Mouse (Mus musculus): ENCODE results near the gene Dnmt3b. TPM values are rescaled to one million over a fixed set of nuclear protein-coding genes. Genes with fewer than 3 reads are reported as not detected.
A peak's percentile ranks its signal among the peaks of the same experiment; 100 is the strongest.
"Not testable (repeated sequence)": the region's sequence is repeated elsewhere in the genome, so short reads cannot be mapped to it uniquely, and the experiment has no call there.

Gene Dnmt3b
- polyA plus RNA-seq, 1 experiment from 2014 or later: 13.3 TPM

GRCm38 (mm10) chr2:153713227-153713626 lies 64.0 kb downstream of the Dnmt3b start:
- no peaks in the 10 kb centered on the region for H3K9me3 ChIP-seq (ENCODE audit: control insufficient read depth, low read length)
- H3K4me3 ChIP-seq (ENCODE audit: low read depth, low read length): no peak overlapping the region
- no peak overlapping the region for H3K9ac ChIP-seq (ENCODE audit: low read length)
- no peaks in the 10 kb centered on the region for H3K27me3 ChIP-seq (ENCODE audit: control insufficient read depth, insufficient read depth, low read length)
- H3K4me1 ChIP-seq (ENCODE audit: control insufficient read depth, insufficient read depth, low read length): peaks cover 6% of the 10 kb centered on the region; the same call in 1 of the 2 replicates
- 36% methylated on average over 4 of the region's 4 CpGs for WGBS
- H3K4me2 ChIP-seq (ENCODE audit: low read depth): no peak overlapping the region
- no peaks in the 10 kb centered on the region for H3K36me3 ChIP-seq (ENCODE audit: control insufficient read depth, insufficient read depth, low read length)
- ATAC-seq (ENCODE audit: insufficient read depth, low FRiP score, low TSS enrichment) (peak; percentile 93), DNase-seq (ENCODE audit: low spot score) (peak; percentile 63)
- H3K27ac ChIP-seq (ENCODE audit: low read depth, low read length): peak overlapping the region; percentile 80

DNA sequence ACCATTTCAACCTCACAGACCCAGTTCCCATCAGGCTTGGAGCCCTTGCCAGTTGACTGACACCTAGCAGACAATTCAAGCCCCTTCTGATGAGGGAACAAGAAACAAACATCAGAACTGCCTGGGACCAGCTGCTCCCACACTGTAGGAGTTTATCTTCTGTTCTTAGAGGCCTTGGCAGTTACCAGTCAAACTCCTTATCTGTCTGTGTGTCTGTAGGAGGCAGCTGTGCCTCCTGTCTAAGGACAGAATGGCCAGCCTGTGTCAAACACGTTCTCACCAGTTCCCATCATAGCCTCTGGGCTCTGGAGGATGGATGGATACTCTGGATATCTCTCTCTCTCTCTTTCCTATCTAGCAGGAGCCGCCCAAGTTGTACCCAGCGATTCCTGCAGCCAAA lies 68.6 kb downstream of the Dnmt3b start:
- WGBS: 67% methylated on average over 3 of the region's 3 CpGs
- not testable (repeated sequence) for H3K4me3 ChIP-seq (ENCODE audit: low read depth, low read length); H3K27me3 ChIP-seq (ENCODE audit: control insufficient read depth, insufficient read depth, low read length); H3K27ac ChIP-seq (ENCODE audit: low read depth, low read length); H3K9me3 ChIP-seq (ENCODE audit: control insufficient read depth, low read length); H3K9ac ChIP-seq (ENCODE audit: low read length); DNase-seq (ENCODE audit: low spot score); H3K36me3 ChIP-seq (ENCODE audit: control insufficient read depth, insufficient read depth, low read length); H3K4me1 ChIP-seq (ENCODE audit: control insufficient read depth, insufficient read depth, low read length); ATAC-seq (ENCODE audit: insufficient read depth, low FRiP score, low TSS enrichment); H3K4me2 ChIP-seq (ENCODE audit: low read depth)

GRCm38 (mm10) chr2:153723098-153723497 lies 73.8 kb downstream of the Dnmt3b start:
- 71% methylated on average over 1 of the region's 1 CpGs for WGBS
- H3K4me1 ChIP-seq (ENCODE audit: control insufficient read depth, insufficient read depth, low read length): no peaks in the 10 kb centered on the region
- H3K36me3 ChIP-seq (ENCODE audit: control insufficient read depth, insufficient read depth, low read length): no peaks in the 10 kb centered on the region
- ATAC-seq (ENCODE audit: insufficient read depth, low FRiP score, low TSS enrichment): no peak
- H3K27ac ChIP-seq (ENCODE audit: low read depth, low read length): no peak overlapping the region
- no peaks in the 10 kb centered on the region for H3K9me3 ChIP-seq (ENCODE audit: control insufficient read depth, low read length)
- no peak overlapping the region for H3K4me3 ChIP-seq (ENCODE audit: low read depth, low read length)
- H3K27me3 ChIP-seq (ENCODE audit: control insufficient read depth, insufficient read depth, low read length): no peaks in the 10 kb centered on the region
- no peak overlapping the region for H3K4me2 ChIP-seq (ENCODE audit: low read depth)
- DNase-seq (ENCODE audit: low spot score): no peak
- no peak overlapping the region for H3K9ac ChIP-seq (ENCODE audit: low read length)

- WGBS: 93% methylated on average over 2 of the region's 2 CpGs
- no peak for ATAC-seq (ENCODE audit: insufficient read depth, low FRiP score, low TSS enrichment)
- Histone ChIP-seq H3K36me3 (ENCODE audit: control insufficient read depth, insufficient read depth, low read length) (no peaks in the 10 kb centered on the region), H3K27me3 (ENCODE audit: control insufficient read depth, insufficient read depth, low read length) (no peaks in the 10 kb centered on the region), H3K27ac (ENCODE audit: low read depth, low read length) (no peak overlapping the region), H3K4me2 (ENCODE audit: low read depth) (no peak overlapping the region), H3K4me3 (ENCODE audit: low read depth, low read length) (no peak overlapping the region), H3K9ac (ENCODE audit: low read length) (no peak overlapping the region), H3K9me3 (ENCODE audit: control insufficient read depth, low read length) (no peaks in the 10 kb centered on the region), H3K4me1 (ENCODE audit: control insufficient read depth, insufficient read depth, low read length) (no peaks in the 10 kb centered on the region)
- DNase-seq (ENCODE audit: low spot score): no peak
Measured at GRCm38 (mm10) chr2:153724424-153724823, 75.2 kb downstream of the Dnmt3b start.

GRCm38 (mm10) chr2:153724871-153725270 lies 75.6 kb downstream of the Dnmt3b start:
- no peaks in the 10 kb centered on the region for H3K36me3 ChIP-seq (ENCODE audit: control insufficient read depth, insufficient read depth, low read length)
- ATAC-seq (ENCODE audit: insufficient read depth, low FRiP score, low TSS enrichment) (no peak), DNase-seq (ENCODE audit: low spot score) (no peak)
- no peaks in the 10 kb centered on the region for H3K27me3 ChIP-seq (ENCODE audit: control insufficient read depth, insufficient read depth, low read length)
- no peaks in the 10 kb centered on the region for H3K9me3 ChIP-seq (ENCODE audit: control insufficient read depth, low read length)
- no peak overlapping the region for H3K4me3 ChIP-seq (ENCODE audit: low read depth, low read length)
- 82% methylated on average over 2 of the region's 2 CpGs for whole genome bisulfite sequencing
- no peak overlapping the region for H3K4me2 ChIP-seq (ENCODE audit: low read depth)
- no peak overlapping the region for H3K27ac ChIP-seq (ENCODE audit: low read depth, low read length)
- H3K9ac ChIP-seq (ENCODE audit: low read length): no peak overlapping the region
- H3K4me1 ChIP-seq (ENCODE audit: control insufficient read depth, insufficient read depth, low read length): no peaks in the 10 kb centered on the region

GRCm38 (mm10) chr2:153725291-153725690 lies 76.0 kb downstream of the Dnmt3b start:
- H3K4me3 ChIP-seq (ENCODE audit: low read depth, low read length): no peak overlapping the region
- H3K4me2 ChIP-seq (ENCODE audit: low read depth): no peak overlapping the region
- no peak overlapping the region for H3K9ac ChIP-seq (ENCODE audit: low read length)
- no peak for DNase-seq (ENCODE audit: low spot score)
- no peaks in the 10 kb centered on the region for H3K27me3 ChIP-seq (ENCODE audit: control insufficient read depth, insufficient read depth, low read length)
- no peak for ATAC-seq (ENCODE audit: insufficient read depth, low FRiP score, low TSS enrichment)
- no peak overlapping the region for H3K27ac ChIP-seq (ENCODE audit: low read depth, low read length)
- no peaks in the 10 kb centered on the region for H3K9me3 ChIP-seq (ENCODE audit: control insufficient read depth, low read length)
- no peaks in the 10 kb centered on the region for H3K36me3 ChIP-seq (ENCODE audit: control insufficient read depth, insufficient read depth, low read length)
- 91% methylated on average over 4 of the region's 4 CpGs for WGBS
- no peaks in the 10 kb centered on the region for H3K4me1 ChIP-seq (ENCODE audit: control insufficient read depth, insufficient read depth, low read length)

DNA sequence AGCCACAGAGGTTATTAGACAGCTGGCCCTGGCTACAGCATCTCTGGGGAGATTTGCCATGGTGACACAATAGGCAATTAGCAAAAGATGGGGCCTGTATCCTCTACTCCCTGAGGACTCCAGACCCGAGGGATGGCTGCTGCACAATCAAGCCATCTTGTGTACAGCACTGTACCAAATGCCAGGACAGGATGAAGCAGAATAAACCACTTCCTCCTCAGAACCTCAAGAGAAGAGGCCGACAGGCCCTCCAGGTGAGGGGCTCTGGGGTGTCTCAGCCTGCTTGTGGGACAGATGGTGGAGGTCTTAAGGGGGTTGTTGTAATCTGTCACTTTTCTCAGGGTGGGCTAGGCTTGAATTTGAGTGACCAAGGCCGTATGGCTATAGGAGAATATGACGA lies 84.8 kb downstream of the Dnmt3b start:
- H3K4me2 ChIP-seq (ENCODE audit: low read depth): no peak overlapping the region
- H3K27ac ChIP-seq (ENCODE audit: low read depth, low read length): no peak overlapping the region
- no peak overlapping the region for H3K9ac ChIP-seq (ENCODE audit: low read length)
- DNase-seq (ENCODE audit: low spot score): no peak
- WGBS: 75% methylated on average over 4 of the region's 4 CpGs
- no peaks in the 10 kb centered on the region for H3K4me1 ChIP-seq (ENCODE audit: control insufficient read depth, insufficient read depth, low read length)
- no peaks in the 10 kb centered on the region for H3K36me3 ChIP-seq (ENCODE audit: control insufficient read depth, insufficient read depth, low read length)
- no peaks in the 10 kb centered on the region for H3K9me3 ChIP-seq (ENCODE audit: control insufficient read depth, low read length)
- no peaks in the 10 kb centered on the region for H3K27me3 ChIP-seq (ENCODE audit: control insufficient read depth, insufficient read depth, low read length)
- H3K4me3 ChIP-seq (ENCODE audit: low read depth, low read length): no peak overlapping the region
- no peak for ATAC-seq (ENCODE audit: insufficient read depth, low FRiP score, low TSS enrichment)

Other genes with a start within 250 kb of the Dnmt3b start
- gene 4930404H24Rik, start 156.7 kb upstream of the Dnmt3b start, polyA plus RNA-seq (2014; fragmentation: Nextera tagmentation; extraction: Ambion mirVana): not detected in 2 replicates
- 32.1 and 37.5 TPM in 2 replicates for gene Nol4l, start 119.5 kb upstream of the Dnmt3b start, polyA plus RNA-seq (2014; fragmentation: Nextera tagmentation; extraction: Ambion mirVana)
- gene Commd7, start 16.7 kb upstream of the Dnmt3b start, polyA plus RNA-seq (2014; fragmentation: Nextera tagmentation; extraction: Ambion mirVana): 64.6 and 68.9 TPM in 2 replicates
- gene Dnmt3c, start 47.2 kb downstream of the Dnmt3b start, polyA plus RNA-seq (2014; fragmentation: Nextera tagmentation; extraction: Ambion mirVana): not detected in 2 replicates
- gene Mapre1, start 91.8 kb downstream of the Dnmt3b start, polyA plus RNA-seq (2014; fragmentation: Nextera tagmentation; extraction: Ambion mirVana): 351 and 357 TPM in 2 replicates
- not detected in 2 replicates for gene Efcab8, start 130.5 kb downstream of the Dnmt3b start, polyA plus RNA-seq (2014; fragmentation: Nextera tagmentation; extraction: Ambion mirVana)
- not detected in 2 replicates for gene Sun5, start 221.6 kb downstream of the Dnmt3b start, polyA plus RNA-seq (2014; fragmentation: Nextera tagmentation; extraction: Ambion mirVana)
- gene Bpifb2, start 225.6 kb downstream of the Dnmt3b start, polyA plus RNA-seq (2014; fragmentation: Nextera tagmentation; extraction: Ambion mirVana): not detected in 2 replicates